Mouse (Mus musculus): ENCODE measurements around the gene Prtn3.
A peak's percentile ranks its signal among the peaks of the same experiment; 100 is the strongest.

Prtn3 gene

GRCm38 (mm10) chr10:79855558-79856184 lies 18.6 kb upstream of the Prtn3 start:
- DNase-seq (ENCODE audit: low spot score in 2 of 2), result no peak

DNA sequence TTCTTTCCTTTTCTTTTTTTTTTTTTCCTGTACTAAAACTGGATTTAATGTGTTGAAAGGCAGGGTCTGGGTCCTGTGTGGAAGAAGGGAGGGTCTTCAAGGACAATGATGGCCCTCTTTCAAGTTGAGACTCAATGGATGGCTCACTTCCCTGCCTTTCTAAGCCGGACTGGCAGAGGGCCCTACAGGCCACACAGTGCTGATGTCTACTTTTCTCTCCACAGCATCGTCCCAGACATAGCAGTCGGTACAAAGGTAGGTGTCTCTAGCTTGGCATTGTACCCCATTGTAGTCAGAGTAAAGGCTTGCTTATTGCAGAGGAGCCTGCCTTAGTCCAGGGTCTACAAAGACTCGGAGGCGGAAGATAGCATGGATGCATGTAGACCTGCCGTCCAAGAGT lies 18.0 kb upstream of the Prtn3 start:
- DNase-seq (ENCODE audit: low spot score in 2 of 2), result no peak

GRCm38 (mm10) chr10:79856704-79857451 lies 17.4 kb upstream of the Prtn3 start:
- no peak for DNase-seq (ENCODE audit: low spot score in 2 of 2)

- DNase-seq (ENCODE audit: low spot score in 2 of 2), result peak; percentile 78 to 79
These were observed 16.8 kb upstream of the Prtn3 start for GRCm38 (mm10) chr10:79857452-79857811.

DNA sequence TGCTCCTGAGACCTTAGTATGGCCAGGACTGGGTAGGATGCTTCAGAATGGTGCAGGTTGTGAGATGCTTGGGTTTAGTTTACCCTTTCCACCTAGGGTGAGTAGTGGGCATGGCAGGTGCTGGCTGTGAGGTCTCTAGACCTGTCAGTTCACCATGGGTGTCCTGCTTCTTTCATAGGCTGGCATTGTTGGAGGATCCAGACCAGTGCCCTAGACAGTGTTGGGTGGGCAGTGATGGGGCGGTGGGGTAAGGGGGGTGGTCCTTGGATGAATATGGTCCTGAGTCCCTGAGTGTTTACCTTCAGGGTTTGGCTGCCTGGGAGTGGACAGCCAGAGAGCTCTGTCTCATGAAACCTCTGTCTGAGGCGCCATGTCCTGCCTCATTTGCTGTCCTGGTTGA lies 16.4 kb upstream of the Prtn3 start:
- DNase-seq (ENCODE audit: low spot score in 2 of 2), result no peak

GRCm38 (mm10) chr10:79858416-79859074 lies 15.7 kb upstream of the Prtn3 start:
- peak in 1 of 2 experiments; percentile 74 for DNase-seq (ENCODE audit: low spot score in 2 of 2)

DNA sequence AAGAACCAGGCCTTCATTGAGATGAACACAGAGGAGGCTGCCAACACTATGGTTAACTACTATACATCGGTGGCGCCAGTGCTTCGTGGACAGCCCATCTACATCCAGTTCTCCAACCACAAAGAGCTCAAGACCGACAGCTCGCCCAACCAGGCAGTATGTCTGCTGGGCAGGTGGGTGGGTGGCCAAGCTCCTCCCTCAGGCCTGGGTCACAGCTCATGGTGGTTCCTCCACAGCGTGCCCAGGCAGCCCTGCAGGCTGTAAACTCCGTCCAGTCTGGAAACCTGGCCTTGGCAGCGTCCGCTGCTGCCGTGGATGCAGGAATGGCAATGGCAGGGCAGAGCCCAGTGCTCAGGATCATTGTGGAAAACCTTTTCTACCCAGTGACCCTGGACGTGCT lies 15.2 kb upstream of the Prtn3 start:
- no peak for DNase-seq (ENCODE audit: low spot score in 2 of 2)

DNA sequence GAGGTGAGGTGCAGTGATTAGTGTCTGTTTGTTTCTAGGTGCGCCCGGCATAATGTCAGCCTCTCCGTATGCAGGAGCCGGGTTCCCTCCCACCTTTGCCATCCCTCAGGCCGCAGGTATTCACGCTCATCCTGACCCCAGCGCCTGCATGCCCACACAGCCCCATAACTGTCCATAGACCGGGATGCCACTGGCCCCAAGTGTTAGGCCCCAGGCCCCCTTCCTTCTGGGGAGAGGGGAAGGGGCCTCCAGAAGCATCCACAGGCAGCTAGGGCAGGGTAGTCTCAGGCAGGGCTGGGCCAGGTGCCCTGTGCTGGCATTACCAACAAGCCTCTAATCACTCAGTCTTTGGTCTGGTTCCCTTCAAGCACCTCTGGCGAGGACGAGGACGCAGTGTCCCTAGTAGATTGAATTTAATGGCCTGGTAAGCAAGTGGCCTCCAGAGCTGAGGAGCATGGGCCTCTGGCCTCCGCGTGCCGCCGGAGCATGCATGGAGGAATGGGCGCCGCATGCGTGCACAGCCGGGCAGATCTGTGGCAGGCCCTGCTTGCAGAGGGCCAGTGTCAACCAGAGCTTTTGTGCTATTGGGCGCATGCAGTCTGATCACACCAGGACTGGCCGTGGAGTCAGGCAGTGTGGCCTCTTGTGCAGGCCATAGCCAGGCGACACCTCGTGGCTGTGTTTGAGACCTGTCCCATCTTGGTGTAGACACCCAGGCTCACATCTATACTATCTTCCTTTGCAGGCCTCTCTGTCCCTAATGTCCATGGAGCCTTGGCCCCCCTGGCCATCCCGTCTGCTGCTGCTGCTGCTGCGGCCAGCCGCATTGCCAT lies 14.0 kb upstream of the Prtn3 start:
- no peak for DNase-seq (ENCODE audit: low spot score in 2 of 2)

- DNase-seq (ENCODE audit: low spot score in 2 of 2), result no peak
These were observed 12.8 kb upstream of the Prtn3 start for GRCm38 (mm10) chr10:79861230-79862048.

DNA sequence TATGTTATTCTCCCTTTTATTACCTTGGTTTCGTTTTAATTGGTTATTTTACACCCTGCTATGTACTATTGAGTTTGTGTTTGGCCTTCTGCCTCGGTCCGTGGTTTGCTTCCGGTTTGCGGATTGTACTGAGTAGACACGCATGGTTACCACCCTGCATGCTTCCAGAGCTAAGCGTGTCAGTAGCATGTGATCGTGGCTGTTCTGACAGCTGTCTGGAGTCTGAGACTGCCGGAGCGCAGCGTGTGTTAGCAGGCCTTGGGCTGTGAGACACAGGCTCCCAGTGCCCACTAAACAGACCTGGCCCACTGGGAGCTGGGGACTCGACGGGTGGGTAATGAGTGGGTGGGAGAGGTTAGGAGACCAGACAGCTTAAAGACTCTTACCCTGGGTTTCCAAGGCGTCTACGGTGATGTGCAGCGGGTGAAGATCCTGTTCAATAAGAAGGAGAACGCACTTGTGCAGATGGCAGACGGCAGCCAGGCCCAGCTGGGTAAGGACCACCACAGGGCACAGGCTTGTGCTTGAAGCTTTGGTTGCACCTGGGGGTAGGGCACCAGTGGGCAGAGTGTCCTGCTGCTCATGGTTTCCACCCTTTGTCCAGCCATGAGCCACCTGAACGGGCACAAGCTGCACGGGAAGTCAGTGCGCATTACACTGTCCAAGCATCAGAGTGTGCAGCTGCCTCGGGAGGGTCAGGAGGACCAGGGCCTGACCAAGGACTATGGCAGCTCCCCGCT lies 12.1 kb upstream of the Prtn3 start:
- DNase-seq (ENCODE audit: low spot score in 2 of 2), result no peak

DNA sequence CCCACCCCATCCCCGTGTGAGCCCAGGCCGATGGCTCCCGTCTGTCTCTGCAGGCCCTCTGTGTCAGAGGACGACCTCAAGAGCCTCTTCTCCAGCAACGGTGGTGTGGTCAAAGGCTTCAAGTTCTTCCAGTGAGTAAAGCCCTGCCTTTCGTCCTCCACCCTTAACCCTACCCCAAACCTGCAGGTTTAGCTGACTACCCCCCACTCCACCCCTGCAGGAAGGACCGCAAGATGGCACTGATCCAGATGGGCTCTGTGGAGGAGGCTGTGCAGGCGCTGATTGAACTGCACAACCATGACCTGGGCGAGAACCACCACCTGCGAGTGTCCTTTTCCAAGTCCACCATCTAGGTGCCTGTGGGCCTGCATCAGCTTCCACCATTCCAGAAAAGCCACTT lies 11.4 kb upstream of the Prtn3 start:
- no peak for DNase-seq (ENCODE audit: low spot score in 2 of 2)

DNA sequence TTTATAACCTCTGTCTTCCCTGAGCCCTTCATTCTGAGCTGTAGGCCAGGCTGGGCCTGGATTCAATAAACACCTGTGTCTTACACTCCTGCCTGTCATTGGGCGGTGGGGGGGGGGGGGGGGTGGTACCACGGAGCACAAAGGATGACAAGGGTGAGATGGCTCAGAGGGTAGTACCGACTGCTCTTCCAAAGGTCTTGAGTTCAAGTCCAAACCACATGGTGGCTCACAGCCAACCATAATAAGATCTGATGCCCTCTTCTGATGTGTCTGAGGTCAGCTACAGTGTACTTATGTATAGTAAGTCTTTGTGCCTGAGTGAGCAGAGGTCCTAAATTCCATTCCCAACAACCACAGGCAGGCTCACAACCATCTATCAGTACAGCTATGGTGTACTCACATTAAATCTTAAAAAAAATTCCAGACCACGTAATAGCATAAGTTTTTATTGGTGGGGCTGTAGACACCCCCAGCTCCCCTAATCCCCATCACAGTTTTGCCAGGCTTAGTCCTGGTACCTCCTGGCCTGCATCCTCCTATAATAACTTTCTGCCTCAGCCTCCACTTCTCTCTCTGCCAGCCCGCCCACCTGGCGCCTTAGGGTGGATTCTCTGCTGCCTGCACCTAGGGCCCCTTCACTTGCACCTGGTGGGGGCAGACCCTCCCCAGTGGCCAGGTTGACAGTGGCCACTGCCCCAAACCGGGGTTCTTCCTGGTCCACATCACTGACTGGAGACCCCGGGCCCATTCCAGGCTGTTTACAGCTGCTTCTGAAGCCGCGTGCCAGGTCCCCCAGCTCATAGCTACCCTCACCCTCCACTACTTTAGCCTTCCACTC lies 9.7 kb upstream of the Prtn3 start:
- DNase-seq (ENCODE audit: low spot score in 2 of 2), result no peak

GRCm38 (mm10) chr10:79865189-79865601 lies 9.1 kb upstream of the Prtn3 start:
- no peak for DNase-seq (ENCODE audit: low spot score in 2 of 2)

GRCm38 (mm10) chr10:79865801-79866295 lies 8.4 kb upstream of the Prtn3 start:
- DNase-seq (ENCODE audit: low spot score in 2 of 2), result peak in 1 of 2 experiments; percentile 61

DNA sequence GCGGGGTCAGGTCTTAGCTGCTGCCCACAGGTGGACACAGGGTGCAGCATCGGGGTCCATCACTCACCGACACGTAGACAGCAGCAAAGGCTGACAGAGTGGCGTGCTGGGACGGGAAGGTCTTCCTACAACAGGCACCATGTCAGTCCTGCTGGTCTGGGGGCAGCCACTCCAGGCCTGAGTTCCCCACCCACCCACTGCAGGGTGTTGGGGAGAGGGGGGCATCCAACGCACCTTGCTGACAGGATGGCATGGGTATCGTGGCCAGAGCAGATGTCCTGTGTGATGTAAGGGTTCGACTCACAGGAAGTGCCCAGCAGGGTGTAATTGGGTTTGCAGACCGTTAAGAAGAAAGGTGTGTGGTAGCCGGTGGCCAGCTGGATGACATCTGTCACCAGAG lies 7.7 kb upstream of the Prtn3 start:
- DNase-seq (ENCODE audit: low spot score in 2 of 2), result no peak

DNA sequence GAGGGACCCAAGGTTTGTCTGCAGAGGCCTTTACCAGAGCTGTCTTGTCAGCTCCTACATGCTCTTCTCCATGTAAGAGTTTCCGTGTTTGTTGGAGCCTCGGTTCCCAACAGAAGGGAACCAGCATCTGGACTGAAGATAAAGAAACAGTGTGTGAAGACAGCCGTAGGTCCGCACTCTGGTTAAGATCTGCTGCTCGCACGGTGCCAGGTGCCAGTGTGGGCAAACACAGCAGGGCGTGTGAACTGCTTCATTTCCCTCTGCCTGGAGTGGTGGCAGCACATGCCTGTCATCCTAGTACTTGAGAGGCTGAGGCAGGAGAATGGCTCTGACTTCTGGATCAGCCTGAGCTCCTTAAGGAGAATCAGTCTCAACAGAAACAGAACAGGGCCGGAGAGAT lies 2.4 kb upstream of the Prtn3 start:
- DNase-seq (ENCODE audit: low spot score in 2 of 2), result no peak

GRCm38 (mm10) chr10:79872862-79873261 lies 1.4 kb upstream of the Prtn3 start:
- no peak for DNase-seq (ENCODE audit: low spot score in 2 of 2)

GRCm38 (mm10) chr10:79873313-79873712 lies 963 bp upstream of the Prtn3 start:
- DNase-seq (ENCODE audit: low spot score in 2 of 2), result no peak

DNA sequence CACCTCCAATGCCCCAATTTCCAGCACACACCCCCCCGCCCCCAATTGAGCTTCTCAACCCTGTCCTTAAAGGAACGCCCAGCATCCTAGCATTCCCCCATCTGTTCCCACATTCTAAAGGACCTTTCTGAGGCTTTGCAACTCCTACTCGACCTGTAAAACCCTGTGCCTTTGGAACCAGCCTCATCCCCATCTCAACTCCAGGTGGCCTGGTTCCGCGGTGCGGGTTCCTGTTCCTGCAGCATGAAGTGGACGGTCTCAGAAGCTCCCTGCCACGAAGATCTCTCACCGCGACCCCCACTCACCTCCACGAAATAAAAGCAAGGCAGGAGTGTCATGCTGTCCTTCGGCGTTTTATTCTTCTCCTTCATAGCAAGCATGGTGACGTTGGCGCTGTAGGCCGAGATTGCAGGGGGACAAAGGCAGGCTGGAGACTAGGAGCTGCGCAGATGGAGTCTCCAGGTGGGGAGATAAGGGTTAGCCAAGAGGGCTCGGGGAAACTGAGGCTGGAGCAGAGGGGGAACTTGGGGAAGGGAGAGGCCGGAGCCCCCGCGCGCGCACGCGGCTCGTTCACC lies 474 bp upstream of the Prtn3 start:
- no peak for DNase-seq (ENCODE audit: low spot score in 2 of 2)
